Mouse (Mus musculus) cerebellum, adult 2 months (tissue): Measurements from ENCODE around the gene Gpatch3.

Source experiments
- CTCF ChIP-seq: fragments of 200-500 bp; IDR thresholded peaks from 2 replicates; pipeline ENCODE4 v1.5.1; 2011; ENCODE audit warnings: low read depth, mild to moderate bottlenecking, control low read depth, low read length, moderate library complexity, borderline replicate concordance; ENCODE audit not compliant: insufficient read depth
- POLR2A ChIP-seq: fragments of 200-500 bp; IDR thresholded peaks from 2 replicates; pipeline ENCODE4 v1.6.1; 2011; ENCODE audit warnings: low read length, control low read depth, borderline replicate concordance; ENCODE audit not compliant: insufficient read depth

DNA sequence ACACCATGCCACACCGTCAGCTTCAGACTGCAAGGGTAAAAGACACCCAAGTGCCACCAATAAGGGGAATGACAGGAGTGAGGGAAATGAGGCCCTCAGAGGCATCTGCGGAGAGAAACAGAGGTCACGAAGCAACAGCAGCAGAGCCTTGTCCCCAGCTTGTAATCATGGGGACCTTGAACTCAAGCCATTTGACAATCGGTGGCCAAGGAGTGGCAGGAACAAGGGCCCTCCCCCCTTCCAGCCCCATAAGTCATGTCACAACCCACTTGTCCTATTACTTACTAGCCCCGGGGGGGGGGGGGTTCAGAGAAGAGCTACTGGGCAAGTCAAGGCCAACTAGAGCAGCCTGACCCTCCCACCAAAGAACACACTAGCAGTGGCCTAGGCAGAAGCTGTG lies 37.9 kb upstream of the Gpatch3 start:
- TF ChIP-seq CTCF (no peak), POLR2A (no peak)
